Mouse (Mus musculus) ES-E14 (cell line): ENCODE results near the gene Oxa1l.

ENCODE experiments used
- CHD2 ChIP-seq: IDR thresholded peaks from 2 replicates; pipeline ENCODE4 v1.6.1; 2014; ENCODE audit warnings: mild to moderate bottlenecking, low read depth, low read length, inconsistent platforms
- HCFC1 ChIP-seq: IDR thresholded peaks from 2 replicates; pipeline ENCODE4 v1.6.1; 2012; ENCODE audit warnings: low read length, inconsistent platforms, borderline replicate concordance; ENCODE audit not compliant: insufficient read depth
- ZC3H11A ChIP-seq: IDR thresholded peaks from 2 replicates; pipeline ENCODE4 v1.6.1; 2012; ENCODE audit warnings: low read depth, mild to moderate bottlenecking, inconsistent platforms, low read length, borderline replicate concordance

GRCm38 (mm10) chr14:54385968-54386618 lies 25.5 kb downstream of the Oxa1l start:
- TF ChIP-seq HCFC1 (no peak), CHD2 (no peak), ZC3H11A (no peak)
